Mouse (Mus musculus) limb, embryonic 14.5 days (tissue): ENCODE data around the gene Nt5dc2. TPM values are rescaled to one million over a fixed set of nuclear protein-coding genes. Genes with fewer than 3 reads are reported as not detected.

Experiments used
- ATAC-seq: fragments of 200-750 bp; cut with Nextera tagmentation; 2 replicates; pipeline ENCODE4 v1.8.0; 2017; ENCODE audit warnings: low read depth, moderate number of reproducible peaks, moderate TSS enrichment; ENCODE audit not compliant: low FRiP score
- DNase-seq: peaks from one replicate; pipeline ENCODE4 v3.0.0-alpha.2; 2015; ENCODE audit warnings: low spot score
- H3K27ac ChIP-seq: fragments of 300-500 bp; sonication (generic); replicated peaks from 2 replicates; pipeline ENCODE4 v1.5.1; 2014; ENCODE audit warnings: low read depth, mild to moderate bottlenecking, low read length, moderate library complexity, mixed read lengths
- H3K27me3 ChIP-seq: fragments of 300-500 bp; sonication (generic); 2 replicates; pipeline ENCODE4 v1.6.1; 2014; ENCODE audit warnings: low read length, mixed read lengths; ENCODE audit not compliant: control insufficient read depth, insufficient read depth
- H3K36me3 ChIP-seq: fragments of 300-500 bp; sonication (generic); 2 replicates; pipeline ENCODE4 v1.6.1; 2014; ENCODE audit warnings: mild to moderate bottlenecking, low read length, moderate library complexity, mixed read lengths; ENCODE audit not compliant: control insufficient read depth, insufficient read depth
- H3K4me1 ChIP-seq: fragments of 300-500 bp; sonication (generic); 2 replicates; pipeline ENCODE4 v1.6.1; 2014; ENCODE audit warnings: antibody characterized with exemption, low read length, mixed read lengths; ENCODE audit not compliant: control insufficient read depth, insufficient read depth
- H3K4me2 ChIP-seq: fragments of 300-500 bp; sonication (generic); replicated peaks from 2 replicates; pipeline ENCODE4 v1.6.1; 2014; ENCODE audit warnings: low read depth, mild to moderate bottlenecking, low read length, moderate library complexity; ENCODE audit not compliant: severe bottlenecking
- H3K4me3 ChIP-seq: fragments of 300-500 bp; sonication (generic); replicated peaks from 2 replicates; pipeline ENCODE4 v1.5.1; 2014; ENCODE audit warnings: low read length
- H3K9ac ChIP-seq: fragments of 300-500 bp; sonication (generic); 2 replicates; pipeline ENCODE4 v1.6.1; 2014; ENCODE audit warnings: mild to moderate bottlenecking, low read depth, low read length, moderate library complexity; ENCODE audit not compliant: severe bottlenecking
- H3K9me3 ChIP-seq: fragments of 300-500 bp; sonication (generic); 2 replicates; pipeline ENCODE4 v1.6.1; 2016; ENCODE audit warnings: low read length; ENCODE audit not compliant: control insufficient read depth
- POLR2A ChIP-seq: fragments of 200-500 bp; IDR thresholded peaks from 2 replicates; pipeline ENCODE4 v1.8.0; 2012; ENCODE audit warnings: inconsistent platforms, mild to moderate bottlenecking, moderate library complexity, borderline replicate concordance; ENCODE audit not compliant: insufficient read depth, insufficient read length; ENCODE audit errors: extremely low read depth
- WGBS: fragments of 180-500 bp; shearing (Covaris S2); extraction: QIAGEN DNeasy Blood & Tissue Kit; methylation state at CpG from one replicate; pipeline ENCODE4 v1.1.7; 2014; 5-methylcytosine and 5-hydroxymethylcytosine counted together
- polyA plus RNA-seq, 2 experiments: library from polyadenylated mRNA; depleted of rRNA in 1 of 2; stranded (reverse) in 1 of 2; unstranded in 1 of 2; fragments of >200 nt; fragmentation: Nextera tagmentation in 1 of 2; extraction: Ambion mirVana in 1 of 2; gene quantifications; 2 replicates each; pipeline versions ENCODE4 v1.2.1 to v1.2.3; 2012 to 2014

Gene Nt5dc2
- polyA plus RNA-seq, 2 experiments: 357 to 361 TPM

DNA sequence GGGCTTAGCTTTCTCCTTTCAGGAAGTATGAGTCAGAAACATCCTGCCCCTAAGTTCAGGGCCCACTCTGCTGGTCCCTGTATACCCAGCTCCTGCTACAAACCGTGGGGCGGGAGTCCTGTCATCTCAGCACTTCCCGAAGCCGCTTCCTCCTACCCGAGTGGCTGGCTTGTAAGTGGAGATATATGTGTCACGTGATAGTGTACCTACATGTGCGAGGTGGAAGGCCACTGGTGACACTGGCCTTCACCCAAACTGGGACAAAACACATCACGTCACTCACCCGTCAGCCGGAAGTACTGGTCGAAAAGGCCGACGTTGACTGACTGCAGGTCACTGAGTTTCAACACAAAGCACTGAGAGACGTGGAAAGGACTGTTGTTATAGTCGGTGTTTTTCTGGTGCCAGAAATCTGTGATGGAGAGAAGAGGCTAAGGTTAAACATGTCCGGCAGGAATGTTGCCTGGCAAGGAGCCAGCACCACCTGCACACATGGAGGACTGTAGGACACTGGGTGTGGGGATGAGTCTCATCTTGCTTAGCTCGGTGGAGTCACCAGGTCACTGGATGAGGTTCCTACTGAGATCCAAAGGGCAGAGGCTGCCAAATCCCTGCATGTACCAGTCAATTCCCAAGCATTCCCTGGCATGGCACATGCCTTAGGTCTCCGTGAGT lies 42.1 kb downstream of the Nt5dc2 start:
- Histone ChIP-seq H3K4me1 (no peaks in the 10 kb centered on the region), H3K9ac (no peak overlapping the region), H3K36me3 (peaks cover 82% of the 10 kb centered on the region), H3K27me3 (no peaks in the 10 kb centered on the region), H3K4me2 (no peak overlapping the region), H3K9me3 (no peaks in the 10 kb centered on the region), H3K4me3 (no peak overlapping the region), H3K27ac (no peak overlapping the region)
- ATAC-seq (no peak), DNase-seq (no peak)
- WGBS: 81% methylated on average over 18 of the region's 18 CpGs
- TF ChIP-seq POLR2A: no peak

GRCm38 (mm10) chr14:31173537-31173936 lies 42.7 kb downstream of the Nt5dc2 start:
- Histone ChIP-seq H3K4me2 (no peak overlapping the region), H3K9me3 (no peaks in the 10 kb centered on the region), H3K36me3 (peaks cover 86% of the 10 kb centered on the region), H3K4me1 (no peaks in the 10 kb centered on the region), H3K27me3 (no peaks in the 10 kb centered on the region), H3K4me3 (no peak overlapping the region), H3K27ac (no peak overlapping the region), H3K9ac (no peak overlapping the region)
- no peak for DNase-seq
- ATAC-seq: no peak
- TF ChIP-seq POLR2A: no peak
- 88% methylated on average over 7 of the region's 7 CpGs for whole genome bisulfite sequencing

DNA sequence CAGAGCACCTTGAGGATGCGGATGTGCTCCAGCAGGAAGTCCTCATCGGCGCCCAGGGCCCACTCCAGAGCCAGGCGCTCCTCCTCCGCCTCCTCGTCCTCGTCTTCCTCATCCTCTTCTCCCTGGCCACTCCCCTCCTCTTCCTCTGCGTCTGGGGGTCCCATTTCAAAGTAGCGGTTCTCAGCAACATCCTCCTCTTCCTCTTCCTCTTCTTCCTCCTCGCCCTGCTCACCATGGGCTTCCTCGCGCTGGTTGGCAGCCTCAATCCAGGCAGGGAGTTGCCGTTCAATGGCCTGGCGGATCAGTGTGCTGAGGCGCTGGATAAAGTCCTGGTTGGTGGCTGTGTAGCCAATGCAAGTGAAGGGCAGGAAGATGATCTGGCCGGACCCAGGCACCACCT lies 46.4 kb downstream of the Nt5dc2 start:
- no peak for TF ChIP-seq POLR2A
- Histone ChIP-seq H3K4me2 (no peak overlapping the region), H3K27ac (no peak overlapping the region), H3K9me3 (no peaks in the 10 kb centered on the region), H3K36me3 (peaks cover 98% of the 10 kb centered on the region), H3K4me3 (no peak overlapping the region), H3K9ac (no peak overlapping the region), H3K27me3 (no peaks in the 10 kb centered on the region), H3K4me1 (no peaks in the 10 kb centered on the region)
- DNase-seq (no peak), ATAC-seq (no peak)
- 97% methylated on average over 16 of the region's 16 CpGs for WGBS

GRCm38 (mm10) chr14:31177715-31178114 lies 46.9 kb downstream of the Nt5dc2 start:
- Histone ChIP-seq H3K27ac (no peak overlapping the region), H3K9me3 (no peaks in the 10 kb centered on the region), H3K36me3 (peaks cover 98% of the 10 kb centered on the region), H3K27me3 (no peaks in the 10 kb centered on the region), H3K4me2 (no peak overlapping the region), H3K4me1 (no peaks in the 10 kb centered on the region), H3K4me3 (no peak overlapping the region), H3K9ac (no peak overlapping the region)
- 93% methylated on average over 5 of the region's 5 CpGs for WGBS
- TF ChIP-seq POLR2A: no peak
- DNase-seq (no peak), ATAC-seq (no peak)

GRCm38 (mm10) chr14:31179677-31180365 lies 49.0 kb downstream of the Nt5dc2 start:
- peaks cover 98% of the 10 kb centered on the region for H3K36me3 ChIP-seq
- ATAC-seq (no peak), DNase-seq (no peak)
- H3K9me3 ChIP-seq: no peaks in the 10 kb centered on the region
- H3K4me2 ChIP-seq: no peak overlapping the region
- H3K27me3 ChIP-seq: no peaks in the 10 kb centered on the region
- 91% methylated on average over 12 of the region's 12 CpGs for WGBS
- no peak overlapping the region for H3K27ac ChIP-seq
- H3K9ac ChIP-seq: no peak overlapping the region
- no peak for TF ChIP-seq POLR2A
- H3K4me3 ChIP-seq: no peak overlapping the region
- H3K4me1 ChIP-seq: no peaks in the 10 kb centered on the region
